Mouse (Mus musculus): ENCODE data around the gene Mesp1. TPM values are rescaled to one million over a fixed set of nuclear protein-coding genes. Genes with fewer than 3 reads are reported as not detected.

Mesp1 gene
- total and polyA plus RNA-seq, 3 experiments = not detected

DNA sequence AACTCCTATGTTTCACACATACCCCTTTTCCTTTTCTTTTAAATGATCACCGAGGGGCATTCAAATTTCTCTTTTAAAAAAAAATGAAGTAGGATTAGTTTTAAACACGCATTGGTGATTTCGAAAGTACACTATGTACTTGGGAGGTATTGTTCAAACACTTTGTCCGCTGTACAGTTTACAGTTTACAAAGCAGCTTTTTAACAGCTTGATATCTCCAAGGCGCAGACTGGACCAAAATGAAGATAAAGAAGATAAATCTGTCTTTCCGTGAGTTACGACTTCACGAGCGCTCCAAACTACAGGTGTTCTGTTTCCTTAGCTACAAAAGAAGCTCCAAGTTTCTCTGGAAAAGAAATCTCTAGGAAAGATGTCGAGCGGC, 51.3 kb downstream of the Mesp1 start (continued):
- TF ChIP-seq ZKSCAN1 (IDR thresholded peaks at IDR 0.05; ENCODE audit: low read depth, low read length) = no peak
- no peak for TF ChIP-seq POLR2AphosphoS2 (IDR thresholded peaks at IDR 0.05; ENCODE audit: low read length)
- no peak for TF ChIP-seq MAX (IDR thresholded peaks at IDR 0.05; ENCODE audit: low read length)
- TF ChIP-seq CHD2 (IDR thresholded peaks at IDR 0.05; ENCODE audit: low read length) = no peak
- TF ChIP-seq MAZ (IDR thresholded peaks at IDR 0.05; ENCODE audit: low read depth, low read length) = no peak
- no peak for TF ChIP-seq MXI1 (IDR thresholded peaks at IDR 0.05; ENCODE audit: low read depth, low read length)
- peak; percentile 50; the same call in 1 of the 2 replicates for TF ChIP-seq MYB (IDR thresholded peaks at IDR 0.05; ENCODE audit: low read depth, low read length)
- no peak for TF ChIP-seq E2F4 (IDR thresholded peaks at IDR 0.05; ENCODE audit: borderline replicate concordance, low read depth, low read length)
- no peak for TF ChIP-seq TBP (IDR thresholded peaks at IDR 0.05; ENCODE audit: low read depth, low read length)
- no peak for TF ChIP-seq SMC3 (IDR thresholded peaks at IDR 0.05; ENCODE audit: low read depth, low read length)
- TF ChIP-seq HCFC1 (IDR thresholded peaks at IDR 0.05; ENCODE audit: low read depth, low read length) = no peak
- TF ChIP-seq GABPA (IDR thresholded peaks at IDR 0.05; ENCODE audit: low read depth, low read length) = no peak

Other genes with a start within 250 kb of the Mesp1 start
- gene Rhcg, start 176.1 kb downstream of the Mesp1 start, total RNA-seq (2012; rRNA removed) = not detected in 2 replicates
- not detected for gene Rhcg, start 176.1 kb downstream of the Mesp1 start, polyA plus RNA-seq (2012; ENCODE audit: insufficient read depth in 1 of 2, insufficient read length in 2 of 2, low read depth in 1 of 2, low replicate concordance in 2 of 2, missing spikeins in 1 of 2)
- gene Ticrr, start 133.6 kb downstream of the Mesp1 start, total RNA-seq (2012; rRNA removed) = 10.6 and 12.9 TPM in 2 replicates
- gene Ticrr, start 133.6 kb downstream of the Mesp1 start, polyA plus RNA-seq (2012; ENCODE audit: insufficient read depth in 1 of 2, insufficient read length in 2 of 2, low read depth in 1 of 2, low replicate concordance in 2 of 2, missing spikeins in 1 of 2) = 10 to 100 TPM; 23.8 to 55.6 TPM
- gene Kif7, start 78.1 kb downstream of the Mesp1 start, total RNA-seq (2012; rRNA removed) = 12.1 and 13.1 TPM in 2 replicates
- gene Kif7, start 78.1 kb downstream of the Mesp1 start, polyA plus RNA-seq (2012; ENCODE audit: insufficient read depth in 1 of 2, insufficient read length in 2 of 2, low read depth in 1 of 2, low replicate concordance in 2 of 2, missing spikeins in 1 of 2) = 10 to 100 TPM in 1 of 2 experiments, not detected in 1; 15.6 TPM
- gene Plin1, start 60.9 kb downstream of the Mesp1 start, total RNA-seq (2012; rRNA removed) = 0.10 and 0.19 TPM in 2 replicates
- gene Plin1, start 60.9 kb downstream of the Mesp1 start, polyA plus RNA-seq (2012; ENCODE audit: insufficient read depth in 1 of 2, insufficient read length in 2 of 2, low read depth in 1 of 2, low replicate concordance in 2 of 2, missing spikeins in 1 of 2) = under 1 TPM in 1 of 2 experiments, not detected in 1; 0.08 TPM
- gene Pex11a, start 50.7 kb downstream of the Mesp1 start, total RNA-seq (2012; rRNA removed) = 3.4 and 3.9 TPM in 2 replicates
- 1 to 10 TPM in 1 of 2 experiments, not detected in 1; 8.7 TPM for gene Pex11a, start 50.7 kb downstream of the Mesp1 start, polyA plus RNA-seq (2012; ENCODE audit: insufficient read depth in 1 of 2, insufficient read length in 2 of 2, low read depth in 1 of 2, low replicate concordance in 2 of 2, missing spikeins in 1 of 2)
- 0.16 and 0.23 TPM in 2 replicates for gene Wdr93, start 50.6 kb downstream of the Mesp1 start, total RNA-seq (2012; rRNA removed)
- under 1 TPM in 1 of 2 experiments, not detected in 1; 0.40 TPM for gene Wdr93, start 50.6 kb downstream of the Mesp1 start, polyA plus RNA-seq (2012; ENCODE audit: insufficient read depth in 1 of 2, insufficient read length in 2 of 2, low read depth in 1 of 2, low replicate concordance in 2 of 2, missing spikeins in 1 of 2)
- gene Mesp2, start 16.9 kb upstream of the Mesp1 start, total RNA-seq (2012; rRNA removed) = not detected in 2 replicates
- gene Mesp2, start 16.9 kb upstream of the Mesp1 start, polyA plus RNA-seq (2012; ENCODE audit: insufficient read depth in 1 of 2, insufficient read length in 2 of 2, low read depth in 1 of 2, low replicate concordance in 2 of 2, missing spikeins in 1 of 2) = not detected
- gene Anpep, start 67.3 kb upstream of the Mesp1 start, total RNA-seq (2012; rRNA removed) = 7.6 and 11.2 TPM in 2 replicates
- gene Anpep, start 67.3 kb upstream of the Mesp1 start, polyA plus RNA-seq (2012; ENCODE audit: insufficient read depth in 1 of 2, insufficient read length in 2 of 2, low read depth in 1 of 2, low replicate concordance in 2 of 2, missing spikeins in 1 of 2) = 10 to 100 TPM; 40.2 to 77.2 TPM
- gene Ap3s2, start 126.9 kb upstream of the Mesp1 start, total RNA-seq (2012; rRNA removed) = 8.3 and 8.6 TPM in 2 replicates
- gene Ap3s2, start 126.9 kb upstream of the Mesp1 start, polyA plus RNA-seq (2012; ENCODE audit: insufficient read depth in 1 of 2, insufficient read length in 2 of 2, low read depth in 1 of 2, low replicate concordance in 2 of 2, missing spikeins in 1 of 2) = 10 to 100 TPM; 18.2 to 91.2 TPM
- not detected in 2 replicates for gene Arpin, start 141.6 kb upstream of the Mesp1 start, total RNA-seq (2012; rRNA removed)
- not detected for gene Arpin, start 141.6 kb upstream of the Mesp1 start, polyA plus RNA-seq (2012; ENCODE audit: insufficient read depth in 1 of 2, insufficient read length in 2 of 2, low read depth in 1 of 2, low replicate concordance in 2 of 2, missing spikeins in 1 of 2)
- gene Zfp710, start 231.0 kb upstream of the Mesp1 start, total RNA-seq (2012; rRNA removed) = 11.8 and 14.8 TPM in 2 replicates
- gene Zfp710, start 231.0 kb upstream of the Mesp1 start, polyA plus RNA-seq (2012; ENCODE audit: insufficient read depth in 1 of 2, insufficient read length in 2 of 2, low read depth in 1 of 2, low replicate concordance in 2 of 2, missing spikeins in 1 of 2) = 10 to 100 TPM in 1 of 2 experiments, not detected in 1; 19.1 TPM